Mouse (Mus musculus): ENCODE results near the gene Cct2. TPM values are rescaled to one million over a fixed set of nuclear protein-coding genes. Genes with fewer than 3 reads are reported as not detected.
A peak's percentile ranks its signal among the peaks of the same experiment; 100 is the strongest.

Gene Cct2
- polyA plus RNA-seq, 1 experiment from 2014 or later: 139 TPM

GRCm38 (mm10) chr10:117094504-117095329 lies 31.1 kb upstream of the Cct2 start:
- peak overlapping the region; percentile 20; the same call in 1 of the 2 replicates for H3K4me2 ChIP-seq
- H3K36me3 ChIP-seq: no peaks in the 10 kb centered on the region; the same call in 1 of the 2 replicates
- H3K4me1 ChIP-seq (replicated peaks): peaks cover 18% of the 10 kb centered on the region
- H3K27ac ChIP-seq: peak overlapping the region; percentile 61
- no peak overlapping the region for H3K4me3 ChIP-seq
- 29% methylated on average over 15 of the region's 15 CpGs for WGBS
- no peak overlapping the region for H3K9ac ChIP-seq
- ATAC-seq (replicated peaks; ENCODE audit: insufficient number of reproducible peaks, insufficient read depth, low FRiP score, low read depth): peak; percentile 70
- no peaks in the 10 kb centered on the region for H3K27me3 ChIP-seq
- H3K9me3 ChIP-seq (replicated peaks): no peaks in the 10 kb centered on the region

DNA sequence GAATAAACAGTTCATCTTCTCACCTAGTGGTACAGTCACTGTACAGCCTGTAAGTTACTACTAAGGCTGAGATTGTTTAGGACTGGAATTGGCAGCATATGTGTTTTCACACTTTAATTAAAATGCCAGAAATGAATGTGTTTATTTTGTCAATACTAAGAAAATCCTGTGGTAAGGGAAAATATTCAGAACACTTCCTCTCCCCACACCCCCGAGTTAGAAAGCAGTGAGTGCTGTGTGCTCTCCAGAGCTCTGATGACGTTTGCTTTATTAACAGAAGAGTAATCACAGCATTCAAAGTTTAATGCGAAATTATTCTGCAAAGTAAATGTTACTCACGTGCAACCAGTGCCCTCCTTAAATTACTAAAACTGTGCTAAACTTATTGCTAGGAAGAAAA lies 26.0 kb upstream of the Cct2 start:
- no peak overlapping the region for H3K4me2 ChIP-seq
- no peak overlapping the region for H3K4me3 ChIP-seq
- H3K9ac ChIP-seq: no peak overlapping the region
- ATAC-seq (replicated peaks; ENCODE audit: insufficient number of reproducible peaks, insufficient read depth, low FRiP score, low read depth): no peak
- H3K9me3 ChIP-seq (replicated peaks): no peaks in the 10 kb centered on the region
- H3K4me1 ChIP-seq (replicated peaks): peaks cover 9% of the 10 kb centered on the region
- no peak overlapping the region for H3K27ac ChIP-seq
- H3K36me3 ChIP-seq: peaks cover 6% of the 10 kb centered on the region; the same call in 1 of the 2 replicates
- no peaks in the 10 kb centered on the region for H3K27me3 ChIP-seq
- WGBS: 69% methylated on average over 4 of the region's 4 CpGs

- WGBS: 73% methylated on average over 2 of the region's 2 CpGs
- 0 out of 2 replicates have a peak overlapping the region, but pooled peaks have one; percentile 31 for H3K27ac ChIP-seq
- peaks cover 6% of the 10 kb centered on the region; the same call in 1 of the 2 replicates for H3K4me1 ChIP-seq (replicated peaks)
- no peaks in the 10 kb centered on the region for H3K27me3 ChIP-seq
- peaks cover 45% of the 10 kb centered on the region for H3K36me3 ChIP-seq
- no peak for ATAC-seq (replicated peaks; ENCODE audit: insufficient number of reproducible peaks, insufficient read depth, low FRiP score, low read depth)
- no peak overlapping the region for H3K4me2 ChIP-seq
- no peaks in the 10 kb centered on the region for H3K9me3 ChIP-seq (replicated peaks)
- H3K4me3 ChIP-seq: no peak overlapping the region
- no peak overlapping the region for H3K9ac ChIP-seq
Measured at GRCm38 (mm10) chr10:117081914-117082359, 18.3 kb upstream of the Cct2 start.

GRCm38 (mm10) chr10:117081326-117081725 lies 17.7 kb upstream of the Cct2 start:
- Histone ChIP-seq H3K27ac (no peak overlapping the region), H3K4me1 (replicated peaks) (peaks cover 6% of the 10 kb centered on the region; the same call in 1 of the 2 replicates), H3K4me3 (no peak overlapping the region), H3K9me3 (replicated peaks) (no peaks in the 10 kb centered on the region), H3K4me2 (no peak overlapping the region), H3K9ac (no peak overlapping the region), H3K36me3 (peaks cover 51% of the 10 kb centered on the region), H3K27me3 (no peaks in the 10 kb centered on the region)
- 82% methylated on average over 4 of the region's 4 CpGs for WGBS
- ATAC-seq (replicated peaks; ENCODE audit: insufficient number of reproducible peaks, insufficient read depth, low FRiP score, low read depth): no peak

DNA sequence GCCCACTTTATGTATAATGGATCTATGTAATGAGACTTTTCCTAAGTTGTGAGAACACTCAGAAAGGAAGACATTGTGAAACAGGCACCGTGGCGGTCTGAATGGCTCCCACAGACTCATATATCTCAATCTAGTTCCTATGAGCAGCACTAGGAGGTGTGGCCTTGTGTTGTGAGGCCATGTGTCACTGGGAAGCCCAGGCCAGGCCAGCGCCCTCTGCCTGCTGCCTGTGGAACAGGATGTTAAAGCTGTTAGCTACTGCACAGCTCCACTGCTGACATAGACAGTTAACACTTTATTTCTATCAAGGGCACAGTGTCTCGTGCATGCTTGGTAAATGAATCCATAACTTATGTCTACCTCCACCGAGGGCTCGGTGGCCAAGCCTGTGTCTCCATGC lies 14.7 kb upstream of the Cct2 start:
- peaks cover 11% of the 10 kb centered on the region for H3K4me1 ChIP-seq (replicated peaks)
- H3K9me3 ChIP-seq (replicated peaks): no peaks in the 10 kb centered on the region
- 72% methylated on average over 6 of the region's 6 CpGs for WGBS
- H3K4me2 ChIP-seq: no peak overlapping the region
- H3K36me3 ChIP-seq: peaks cover 65% of the 10 kb centered on the region
- no peak overlapping the region for H3K9ac ChIP-seq
- no peak overlapping the region for H3K4me3 ChIP-seq
- H3K27ac ChIP-seq: no peak overlapping the region
- H3K27me3 ChIP-seq: no peaks in the 10 kb centered on the region
- no peak for ATAC-seq (replicated peaks; ENCODE audit: insufficient number of reproducible peaks, insufficient read depth, low FRiP score, low read depth)

DNA sequence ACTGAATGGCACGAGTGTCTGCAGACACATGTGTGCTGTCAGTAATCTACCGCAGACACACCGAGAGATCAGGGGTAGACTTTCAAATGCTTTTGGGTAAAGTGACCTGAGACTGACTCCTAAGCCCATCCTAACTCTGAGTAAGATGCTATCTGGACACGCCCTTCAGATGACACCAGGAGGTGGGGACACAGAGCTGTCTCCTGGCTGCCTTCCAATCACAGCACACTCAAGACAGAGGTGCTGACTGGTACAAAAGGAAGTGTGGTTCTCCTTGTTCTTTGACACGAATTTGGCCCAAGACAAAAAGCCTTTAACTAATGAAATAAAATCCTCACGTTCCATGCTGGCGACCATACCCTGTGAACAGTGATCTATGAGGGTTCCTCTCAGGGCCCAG lies 9.6 kb upstream of the Cct2 start:
- H3K27me3 ChIP-seq: no peaks in the 10 kb centered on the region
- ATAC-seq (replicated peaks; ENCODE audit: insufficient number of reproducible peaks, insufficient read depth, low FRiP score, low read depth): no peak
- H3K9me3 ChIP-seq (replicated peaks): no peaks in the 10 kb centered on the region
- H3K4me3 ChIP-seq: no peak overlapping the region
- no peak overlapping the region for H3K9ac ChIP-seq
- no peak overlapping the region for H3K27ac ChIP-seq
- peaks cover 60% of the 10 kb centered on the region for H3K36me3 ChIP-seq
- no peak overlapping the region for H3K4me2 ChIP-seq
- 47% methylated on average over 7 of the region's 7 CpGs for whole genome bisulfite sequencing
- H3K4me1 ChIP-seq (replicated peaks): peaks cover 11% of the 10 kb centered on the region; the same call in 1 of the 2 replicates

DNA sequence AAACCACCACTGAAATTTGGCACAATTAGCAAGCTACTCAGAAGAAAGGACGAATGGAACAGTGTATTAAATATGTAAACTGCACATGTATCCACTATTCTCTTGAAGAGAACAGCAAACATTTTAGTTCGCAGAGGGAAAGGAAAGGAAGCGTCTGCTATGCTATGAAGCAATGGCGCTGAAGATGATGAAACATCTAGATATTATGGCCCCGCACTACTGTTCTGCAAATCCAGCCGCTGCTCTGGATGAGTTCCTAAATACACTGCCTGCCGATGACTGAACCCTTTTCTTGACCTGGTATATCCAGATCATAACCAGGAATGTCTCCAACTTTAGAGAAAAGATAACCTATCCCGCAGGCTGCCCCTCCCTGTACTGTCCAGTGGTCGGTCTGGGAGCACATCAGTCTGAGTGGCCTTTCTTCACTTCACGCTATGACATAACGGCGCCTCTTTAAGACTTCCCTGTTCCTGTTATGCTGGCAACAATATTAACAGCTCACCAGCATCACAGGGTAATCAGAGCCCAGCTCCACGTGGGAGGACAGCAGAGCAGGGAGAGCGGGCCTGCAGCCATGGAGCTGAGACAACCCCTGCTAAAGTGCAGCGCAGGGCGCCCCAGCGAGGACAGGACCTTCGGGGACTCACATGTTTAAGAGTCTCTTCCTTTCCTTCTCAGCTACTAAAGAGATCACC lies 8.7 kb upstream of the Cct2 start:
- WGBS: 75% methylated on average over 18 of the region's 18 CpGs
- Histone ChIP-seq H3K27ac (no peak overlapping the region), H3K4me2 (no peak overlapping the region), H3K4me1 (replicated peaks) (peaks cover 11% of the 10 kb centered on the region), H3K4me3 (no peak overlapping the region), H3K9ac (no peak overlapping the region), H3K9me3 (replicated peaks) (no peaks in the 10 kb centered on the region), H3K36me3 (peaks cover 54% of the 10 kb centered on the region), H3K27me3 (no peaks in the 10 kb centered on the region)
- ATAC-seq (replicated peaks; ENCODE audit: insufficient number of reproducible peaks, insufficient read depth, low FRiP score, low read depth): no peak

DNA sequence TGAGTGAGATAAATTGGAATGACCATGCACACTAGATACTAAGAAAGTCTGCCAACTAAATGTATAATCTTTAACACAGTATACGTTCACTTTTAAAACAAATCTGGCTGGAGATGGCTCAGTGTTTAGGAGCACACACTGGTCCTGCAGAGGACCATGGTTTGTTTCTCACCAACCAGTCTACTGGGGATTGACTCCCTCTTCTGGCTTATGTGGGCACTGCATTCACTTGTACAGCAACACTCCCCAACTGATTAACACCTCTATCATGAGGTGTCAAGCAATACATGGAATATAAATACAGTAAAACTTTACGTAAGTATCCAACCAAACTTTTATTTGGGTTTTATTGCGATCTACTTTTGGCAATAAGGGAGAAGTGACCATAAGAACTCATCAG lies 5.5 kb upstream of the Cct2 start:
- Histone ChIP-seq H3K4me2 (no peak overlapping the region), H3K27ac (no peak overlapping the region), H3K9ac (no peak overlapping the region), H3K9me3 (replicated peaks) (no peaks in the 10 kb centered on the region), H3K4me3 (no peak overlapping the region), H3K27me3 (no peaks in the 10 kb centered on the region), H3K4me1 (replicated peaks) (peaks cover 15% of the 10 kb centered on the region), H3K36me3 (peaks cover 29% of the 10 kb centered on the region)
- no peak for ATAC-seq (replicated peaks; ENCODE audit: insufficient number of reproducible peaks, insufficient read depth, low FRiP score, low read depth)
- 93% methylated on average over 3 of the region's 3 CpGs for WGBS

- Histone ChIP-seq H3K9me3 (replicated peaks) (no peaks in the 10 kb centered on the region), H3K4me2 (peak overlapping the region; percentile 61), H3K4me3 (peak overlapping the region; percentile 99), H3K9ac (peak overlapping the region; percentile 25; the same call in 1 of the 2 replicates), H3K36me3 (peaks cover 36% of the 10 kb centered on the region), H3K4me1 (replicated peaks) (peaks cover 9% of the 10 kb centered on the region), H3K27ac (peak overlapping the region; percentile 92), H3K27me3 (no peaks in the 10 kb centered on the region)
- 12% methylated on average over 7 of the region's 7 CpGs for WGBS
- ATAC-seq (replicated peaks; ENCODE audit: insufficient number of reproducible peaks, insufficient read depth, low FRiP score, low read depth): no peak
Measured at GRCm38 (mm10) chr10:117064076-117064475, 462 bp upstream of the Cct2 start.

- Histone ChIP-seq H3K4me1 (replicated peaks) (peaks cover 13% of the 10 kb centered on the region), H3K9ac (peak overlapping the region; percentile 90), H3K36me3 (peaks cover 41% of the 10 kb centered on the region), H3K27me3 (no peaks in the 10 kb centered on the region), H3K4me2 (peak overlapping the region; percentile 76), H3K27ac (peak overlapping the region; percentile 92; the same call in 1 of the 2 replicates), H3K4me3 (peak overlapping the region; percentile 99), H3K9me3 (replicated peaks) (no peaks in the 10 kb centered on the region)
- WGBS: 2% methylated on average over 15 of the region's 15 CpGs
- ATAC-seq (replicated peaks; ENCODE audit: insufficient number of reproducible peaks, insufficient read depth, low FRiP score, low read depth): no peak
Measured at GRCm38 (mm10) chr10:117062894-117063253, 740 bp downstream of the Cct2 start.

DNA sequence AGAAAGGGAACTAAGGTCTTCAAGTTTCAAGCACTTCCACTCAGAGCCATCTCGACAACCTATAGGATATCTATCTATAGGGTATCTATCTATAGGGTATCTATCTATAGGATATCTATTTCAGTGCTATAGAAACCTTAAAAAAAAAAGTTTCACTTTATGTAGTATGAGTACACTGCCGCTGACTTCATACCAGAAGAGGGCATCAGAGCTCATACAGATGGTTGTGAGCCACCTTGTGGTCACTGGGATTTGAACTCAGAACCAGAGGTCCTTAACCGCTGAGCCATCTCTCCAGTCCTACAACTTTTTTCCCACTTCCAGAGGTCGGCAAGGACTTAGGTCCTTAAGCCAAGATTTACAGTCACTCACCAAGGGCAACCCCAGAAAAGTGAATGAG lies 7.9 kb downstream of the Cct2 start:
- Histone ChIP-seq H3K4me2 (no peak overlapping the region), H3K9me3 (replicated peaks) (no peaks in the 10 kb centered on the region), H3K4me1 (replicated peaks) (peaks cover 4% of the 10 kb centered on the region; the same call in 1 of the 2 replicates), H3K27ac (no peak overlapping the region), H3K4me3 (no peak overlapping the region), H3K9ac (no peak overlapping the region), H3K36me3 (peaks cover 93% of the 10 kb centered on the region), H3K27me3 (no peaks in the 10 kb centered on the region)
- WGBS: 87% methylated on average over 4 of the region's 4 CpGs
- no peak for ATAC-seq (replicated peaks; ENCODE audit: insufficient number of reproducible peaks, insufficient read depth, low FRiP score, low read depth)
